Mouse (Mus musculus) neural tube, embryonic 13.5 days (tissue): ENCODE results near the gene Pcsk4. TPM values are rescaled to one million over a fixed set of nuclear protein-coding genes. Genes with fewer than 3 reads are reported as not detected.

Source experiments
- microRNA-seq: library from miRNA; unstranded; fragments of <30 nt; microRNA quantifications from one replicate; pipeline ENCODE4, GENCODE M21; 2016
- polyA plus RNA-seq: library from polyadenylated mRNA; unstranded; fragments of >200 nt; fragmentation: Nextera tagmentation; extraction: Ambion mirVana; gene quantifications from 2 replicates; pipeline ENCODE4 v1.2.1, GENCODE M21; 2015

The Pcsk4 gene
- polyA plus RNA-seq, 1 experiment from 2014 or later = 3.6 TPM

Small RNA genes within 50 kb of the gene (microRNA-seq; reads per million reads assigned to microRNA genes)
- gene Mir6911 = 0.89 reads per million

Other genes with a start within 250 kb of the Pcsk4 start
- gene Sbno2, start 223.9 kb downstream of the Pcsk4 start, polyA plus RNA-seq = 12.9 and 13.0 TPM in 2 replicates
- 13.3 and 16.8 TPM in 2 replicates for gene Stk11, start 213.7 kb downstream of the Pcsk4 start, polyA plus RNA-seq
- 467 and 481 TPM in 2 replicates for gene Atp5d, start 190.9 kb downstream of the Pcsk4 start, polyA plus RNA-seq
- gene Cbarp, start 188.7 kb downstream of the Pcsk4 start, polyA plus RNA-seq = 53.9 and 55.1 TPM in 2 replicates
- 31.0 and 35.8 TPM in 2 replicates for gene Midn, start 181.2 kb downstream of the Pcsk4 start, polyA plus RNA-seq
- gene Cirbp, start 163.5 kb downstream of the Pcsk4 start, polyA plus RNA-seq = 325 and 351 TPM in 2 replicates
- gene 1600002K03Rik, start 156.6 kb downstream of the Pcsk4 start, polyA plus RNA-seq = 11.4 and 16.3 TPM in 2 replicates
- gene Efna2, start 150.0 kb downstream of the Pcsk4 start, polyA plus RNA-seq = 34.0 and 34.8 TPM in 2 replicates
- 46.5 and 60.7 TPM in 2 replicates for gene Mum1, start 103.1 kb downstream of the Pcsk4 start, polyA plus RNA-seq
- 250 and 275 TPM in 2 replicates for gene Ndufs7, start 80.4 kb downstream of the Pcsk4 start, polyA plus RNA-seq
- gene Gamt, start 68.5 kb downstream of the Pcsk4 start, polyA plus RNA-seq = 31.2 and 33.0 TPM in 2 replicates
- gene Dazap1, start 68.0 kb downstream of the Pcsk4 start, polyA plus RNA-seq = 59.8 and 66.5 TPM in 2 replicates
- gene Rps15, start 37.0 kb downstream of the Pcsk4 start, polyA plus RNA-seq = 573 and 601 TPM in 2 replicates
- gene Apc2, start 33.5 kb downstream of the Pcsk4 start, polyA plus RNA-seq = 153 and 156 TPM in 2 replicates
- gene 2310011J03Rik, start 9.0 kb downstream of the Pcsk4 start, polyA plus RNA-seq = 27.9 and 30.7 TPM in 2 replicates
- 3.3 and 4.5 TPM in 2 replicates for gene Reep6, start 455 bp upstream of the Pcsk4 start, polyA plus RNA-seq
- 1.6 and 1.8 TPM in 2 replicates for gene Adamtsl5, start 18.9 kb upstream of the Pcsk4 start, polyA plus RNA-seq
- gene Plk5, start 27.0 kb upstream of the Pcsk4 start, polyA plus RNA-seq = 1.0 and 1.5 TPM in 2 replicates
- 15.6 and 16.7 TPM in 2 replicates for gene Mex3d, start 58.2 kb upstream of the Pcsk4 start, polyA plus RNA-seq
- 238 and 241 TPM in 2 replicates for gene Mbd3, start 70.1 kb upstream of the Pcsk4 start, polyA plus RNA-seq
- gene Uqcr11, start 77.3 kb upstream of the Pcsk4 start, polyA plus RNA-seq = 462 and 574 TPM in 2 replicates
- gene Tcf3, start 104.1 kb upstream of the Pcsk4 start, polyA plus RNA-seq = 62.1 and 70.4 TPM in 2 replicates
- gene Onecut3, start 165.3 kb upstream of the Pcsk4 start, polyA plus RNA-seq = 0.92 and 1.2 TPM in 2 replicates
- gene Atp8b3, start 209.6 kb upstream of the Pcsk4 start, polyA plus RNA-seq = 1.2 and 1.4 TPM in 2 replicates
- 26.8 and 28.0 TPM in 2 replicates for gene Rexo1, start 232.1 kb upstream of the Pcsk4 start, polyA plus RNA-seq
- gene Klf16, start 247.8 kb upstream of the Pcsk4 start, polyA plus RNA-seq = 4.9 and 5.5 TPM in 2 replicates